ENCODE assay signal across 10 mouse cellular contexts in genomic region chr14:11578492-11578967, GRCm38 (mm10). TPM values are rescaled to one million over a fixed set of nuclear protein-coding genes. Genes with fewer than 3 reads are reported as not detected.
DNase-seq lines count a peak whose midpoint lies in the region; ATAC-seq and TF ChIP-seq lines count a peak whose summit lies in the region.
"Had no signal": no experiment of that assay in that cellular context is flagged by ENCODE, and none has a peak within 500 bp of the region (broad histone marks: within the 10 kb centered on the region; RNA-seq: fewer than 3 reads in every experiment).

No protein-coding gene starts in this region.

- no peak overlapping the region for H3K4me3 ChIP-seq in midbrain, embryonic 10.5 days
- H3K4me3 ChIP-seq in midbrain, embryonic 16.5 days (ENCODE audit: low read depth, low read length) = no peak overlapping the region
- H3K4me3 ChIP-seq in heart, postnatal 0 days (ENCODE audit: low read depth, low read length) = peak overlapping the region; percentile 18; the same call in 1 of the 2 replicates
- H3K4me3 ChIP-seq in hindbrain, embryonic 11.5 days (ENCODE audit: low read depth, low read length) = no peak overlapping the region
- no peak overlapping the region for H3K4me3 ChIP-seq in cerebellum, adult 2 months (replicated peaks; ENCODE audit: insufficient read depth, low read depth, low read length)

- H3K9me3 ChIP-seq in midbrain, embryonic 10.5 days (replicated peaks) = peaks cover 14% of the 10 kb centered on the region; the same call in 1 of the 2 replicates
- H3K9me3 ChIP-seq in midbrain, embryonic 16.5 days (replicated peaks; ENCODE audit: control insufficient read depth, low read length, poor library complexity, severe bottlenecking) = no peaks in the 10 kb centered on the region; the same call in 1 of the 2 replicates
- H3K9me3 ChIP-seq in heart, postnatal 0 days (replicated peaks; ENCODE audit: control insufficient read depth, low read length) = 0 out of 2 replicates have a peak, but pooled peaks cover 3% of the 10 kb centered on the region
- no peaks in the 10 kb centered on the region for H3K9me3 ChIP-seq in hindbrain, embryonic 11.5 days (ENCODE audit: control insufficient read depth, low read length)

- H3K27me3 ChIP-seq in midbrain, embryonic 10.5 days (ENCODE audit: low read depth, poor library complexity, severe bottlenecking) = no peaks in the 10 kb centered on the region
- H3K27me3 ChIP-seq in midbrain, embryonic 16.5 days (ENCODE audit: control insufficient read depth, insufficient read depth, low read depth, low read length) = no peaks in the 10 kb centered on the region
- H3K27me3 ChIP-seq in heart, postnatal 0 days (ENCODE audit: control insufficient read depth, insufficient read depth, low read length) = no peaks in the 10 kb centered on the region
- no peaks in the 10 kb centered on the region for H3K27me3 ChIP-seq in hindbrain, embryonic 11.5 days (ENCODE audit: control insufficient read depth, insufficient read depth, low read length)
- H3K27me3 ChIP-seq in cerebellum, adult 2 months (ENCODE audit: control insufficient read depth, insufficient read depth, low read length) = no peaks in the 10 kb centered on the region

- ATAC-seq in midbrain, embryonic 16.5 days = no peak
- ATAC-seq in heart, postnatal 0 days (ENCODE audit: insufficient read depth, low read depth) = peak; percentile 44; the same call in 1 of the 2 replicates
- no peak for ATAC-seq in hindbrain, embryonic 11.5 days (ENCODE audit: low FRiP score)

- no peak for TF ChIP-seq EP300 in heart, postnatal 0 days (IDR thresholded peaks at IDR 0.05; ENCODE audit: low read depth)

- H3K27ac ChIP-seq in midbrain, embryonic 10.5 days (replicated peaks) = peak overlapping the region; percentile 83
- H3K27ac ChIP-seq in midbrain, embryonic 16.5 days (ENCODE audit: low read length) = no peak overlapping the region
- H3K27ac ChIP-seq in heart, postnatal 0 days (ENCODE audit: low read depth) = peak overlapping the region; percentile 57
- no peak overlapping the region for H3K27ac ChIP-seq in hindbrain, embryonic 11.5 days (ENCODE audit: low read depth, low read length)
- no peak overlapping the region for H3K27ac ChIP-seq in cerebellum, adult 2 months (ENCODE audit: insufficient read depth, low read length)

- H3K4me2 ChIP-seq in midbrain, embryonic 16.5 days (ENCODE audit: low read length) = no peak overlapping the region
- peak overlapping the region; percentile 51 for H3K4me2 ChIP-seq in heart, postnatal 0 days (ENCODE audit: low read depth, low read length)
- H3K4me2 ChIP-seq in hindbrain, embryonic 11.5 days (replicated peaks; ENCODE audit: low read depth, low read length) = no peak overlapping the region

- peak; percentile 28 to 85 for DNase-seq in adrenal gland, adult (ENCODE audit: inconsistent age in 2 of 2, low spot score in 1 of 2)
- no peak for DNase-seq in adrenal gland, postnatal 4 days (ENCODE audit: low spot score in 2 of 2)
- DNase-seq in midbrain, embryonic 10.5 days (ENCODE audit: low spot score) = no peak
- peak; percentile 23 for DNase-seq in heart, postnatal 0 days (ENCODE audit: low spot score)
- DNase-seq in skeletal muscle tissue, adult 2 months (ENCODE audit: low read depth, low spot score) = peak; percentile 49
- no peak for DNase-seq in hindbrain, embryonic 11.5 days (ENCODE audit: low spot score)
- DNase-seq in cerebellum, adult 2 months = no peak
- DNase-seq: cerebellum, adult 9-10 months; thymus, postnatal 4 days had no signal

- no peak overlapping the region for H3K9ac ChIP-seq in midbrain, embryonic 16.5 days (ENCODE audit: low read depth, low read length)
- peak overlapping the region; percentile 10; the same call in 1 of the 2 replicates for H3K9ac ChIP-seq in heart, postnatal 0 days (replicated peaks; ENCODE audit: low read depth, low read length)
- H3K9ac ChIP-seq in hindbrain, embryonic 11.5 days (ENCODE audit: low read depth, low read length) = no peak overlapping the region

- H3K4me1 ChIP-seq in midbrain, embryonic 10.5 days = peaks cover 54% of the 10 kb centered on the region
- H3K4me1 ChIP-seq in midbrain, embryonic 16.5 days (ENCODE audit: control insufficient read depth, insufficient read depth, low read length) = peaks cover 16% of the 10 kb centered on the region
- peaks cover 18% of the 10 kb centered on the region for H3K4me1 ChIP-seq in heart, postnatal 0 days (ENCODE audit: control insufficient read depth, insufficient read depth)
- peaks cover 2% of the 10 kb centered on the region; the same call in 1 of the 2 replicates for H3K4me1 ChIP-seq in hindbrain, embryonic 11.5 days (replicated peaks; ENCODE audit: control insufficient read depth, insufficient read depth, low read length)
- 0 out of 2 replicates have a peak, but pooled peaks cover 3% of the 10 kb centered on the region for H3K4me1 ChIP-seq in cerebellum, adult 2 months (ENCODE audit: control insufficient read depth, insufficient read depth, low read length)

- TF ChIP-seq POLR2A in cerebellum, adult 2 months (IDR thresholded peaks at IDR 0.05; ENCODE audit: borderline replicate concordance, insufficient read depth, low read length) = no peak

- TF ChIP-seq CTCF in heart, postnatal 0 days (IDR thresholded peaks at IDR 0.05; ENCODE audit: low read depth) = no peak
- TF ChIP-seq CTCF in cerebellum, adult 2 months (IDR thresholded peaks at IDR 0.05; ENCODE audit: borderline replicate concordance, insufficient read depth, low read depth, low read length) = no peak

- H3K36me3 ChIP-seq in midbrain, embryonic 10.5 days = peaks cover 7% of the 10 kb centered on the region; the same call in 1 of the 2 replicates
- H3K36me3 ChIP-seq in midbrain, embryonic 16.5 days (ENCODE audit: control insufficient read depth, insufficient read depth, low read length) = no peaks in the 10 kb centered on the region
- H3K36me3 ChIP-seq in heart, postnatal 0 days (replicated peaks; ENCODE audit: control insufficient read depth, insufficient read depth, low read length) = no peaks in the 10 kb centered on the region
- no peaks in the 10 kb centered on the region for H3K36me3 ChIP-seq in hindbrain, embryonic 11.5 days (ENCODE audit: control insufficient read depth, insufficient read depth, low read length)

- WGBS in midbrain, embryonic 10.5 days = 41% methylated on average over 6 of the region's 6 CpGs
- 37% methylated on average over 6 of the region's 6 CpGs for WGBS in midbrain, embryonic 16.5 days
- 25% methylated on average over 6 of the region's 6 CpGs for WGBS in heart, postnatal 0 days
- 59% methylated on average over 6 of the region's 6 CpGs for WGBS in hindbrain, embryonic 11.5 days
- 57% methylated on average over 6 of the region's 6 CpGs for WGBS in cerebellum, adult 2 months

RNA-seq across cellular contexts. Expression of gene Ptprg, which starts 25.2 kb away (rescaled TPM):
- 100 to 1,000 TPM in 1 of 2 experiments, 10 to 100 TPM in 1; 94.8 to 106 TPM for total RNA-seq in adrenal gland, postnatal 4 days (2021)
- 34.8 and 38.2 TPM in 2 replicates for polyA plus RNA-seq in midbrain, embryonic 10.5 days (2016; fragmentation: Nextera tagmentation; extraction: Ambion mirVana)
- 37.6 and 40.6 TPM in 2 replicates for polyA plus RNA-seq in midbrain, embryonic 16.5 days (2015; fragmentation: Nextera tagmentation; extraction: Ambion mirVana)
- 19.7 and 63.4 TPM in 2 replicates for total RNA-seq in heart, postnatal 0 days (2014; rRNA removed; ENCODE audit: low replicate concordance)
- polyA plus RNA-seq in heart, postnatal 0 days (2015; fragmentation: Nextera tagmentation; extraction: Ambion mirVana) = 8.1 and 8.7 TPM in 2 replicates
- polyA plus RNA-seq in hindbrain, embryonic 11.5 days (2014; fragmentation: Nextera tagmentation; extraction: Ambion mirVana) = 45.0 and 46.6 TPM in 2 replicates
- 22.0 and 24.4 TPM in 2 replicates for polyA plus RNA-seq in cerebellum, adult 2 months (2012; rRNA removed)

Comparison
In these comparisons a context has a peak if more than half of its experiments do, and no peak if none do; other contexts are left out.
1. DNase-seq: peak in adrenal gland, adult (2 of 2), heart, postnatal 0 days (single experiment) and skeletal muscle tissue, adult 2 months (single experiment); none in adrenal gland, postnatal 4 days (0 of 2), midbrain, embryonic 10.5 days (single experiment), hindbrain, embryonic 11.5 days (single experiment) and cerebellum, adult 2 months (0 of 2).
2. H3K27ac ChIP-seq: peak in midbrain, embryonic 10.5 days (single experiment) and heart, postnatal 0 days (single experiment); none in midbrain, embryonic 16.5 days (single experiment), hindbrain, embryonic 11.5 days (single experiment) and cerebellum, adult 2 months (single experiment).